Mouse (Mus musculus) E14TG2a.4 (cell line): ENCODE results near the gene Klk1b8.
"Not testable (repeated sequence)": the region's sequence is repeated elsewhere in the genome, so short reads cannot be mapped to it uniquely, and the experiment has no call there.

ENCODE experiments used
- H3K27me3 ChIP-seq: 2 replicates; pipeline ENCODE4 v1.6.1; 2014; ENCODE audit warnings: low read length, control low read depth; ENCODE audit not compliant: insufficient read depth
- H3K36me3 ChIP-seq: 2 replicates; pipeline ENCODE4 v1.6.1; 2014; ENCODE audit warnings: low read length, control low read depth; ENCODE audit not compliant: insufficient read depth
- H3K4me1 ChIP-seq: replicated peaks from 2 replicates; pipeline ENCODE4 v1.6.1; 2014; ENCODE audit warnings: low read depth, low read length, control low read depth
- H3K4me3 ChIP-seq: replicated peaks from 2 replicates; pipeline ENCODE4 v1.5.1; 2014; ENCODE audit warnings: mild to moderate bottlenecking, low read length
- H3K9me3 ChIP-seq: 2 replicates; pipeline ENCODE4 v1.6.1; 2014; ENCODE audit warnings: low read length, control low read depth
- CTCF ChIP-seq: conservative IDR thresholded peaks from 2 replicates; pipeline ENCODE4 v1.5.1; 2014; ENCODE audit warnings: low read length
- NANOG ChIP-seq: IDR thresholded peaks from 2 replicates; pipeline ENCODE4 v1.6.1; 2014; ENCODE audit warnings: borderline replicate concordance, low read length, mixed read lengths
- POU5F1 ChIP-seq: IDR thresholded peaks from 2 replicates; pipeline ENCODE4 v1.6.1; 2014; ENCODE audit warnings: low read length, borderline replicate concordance

Gene Klk1b8

DNA sequence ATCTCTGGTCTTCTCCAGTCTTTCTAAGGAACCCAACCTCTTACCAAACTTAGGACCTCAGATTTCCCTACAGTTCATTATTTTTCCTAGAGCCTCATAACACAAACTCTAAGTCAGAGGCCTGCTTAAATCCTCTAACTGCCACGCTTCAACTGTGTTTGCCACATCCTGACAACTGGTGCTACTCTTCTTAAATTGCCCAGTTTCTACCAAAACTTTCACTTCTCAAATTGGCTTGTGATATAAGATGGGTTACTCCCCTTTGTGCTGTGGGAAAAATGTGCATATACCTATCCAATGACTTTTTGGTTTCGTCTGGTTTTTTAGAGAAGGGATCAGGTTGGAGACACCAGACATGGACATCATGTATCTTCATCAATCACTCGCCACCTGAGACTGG, 16.6 kb downstream of the Klk1b8 start:
- no peaks in the 10 kb centered on the region for H3K4me1 ChIP-seq
- H3K9me3 ChIP-seq, result no peaks in the 10 kb centered on the region
- H3K4me3 ChIP-seq, result no peak overlapping the region
- TF ChIP-seq NANOG (no peak), CTCF (no peak), POU5F1 (no peak)
- no peaks in the 10 kb centered on the region for H3K27me3 ChIP-seq
- no peaks in the 10 kb centered on the region for H3K36me3 ChIP-seq

DNA sequence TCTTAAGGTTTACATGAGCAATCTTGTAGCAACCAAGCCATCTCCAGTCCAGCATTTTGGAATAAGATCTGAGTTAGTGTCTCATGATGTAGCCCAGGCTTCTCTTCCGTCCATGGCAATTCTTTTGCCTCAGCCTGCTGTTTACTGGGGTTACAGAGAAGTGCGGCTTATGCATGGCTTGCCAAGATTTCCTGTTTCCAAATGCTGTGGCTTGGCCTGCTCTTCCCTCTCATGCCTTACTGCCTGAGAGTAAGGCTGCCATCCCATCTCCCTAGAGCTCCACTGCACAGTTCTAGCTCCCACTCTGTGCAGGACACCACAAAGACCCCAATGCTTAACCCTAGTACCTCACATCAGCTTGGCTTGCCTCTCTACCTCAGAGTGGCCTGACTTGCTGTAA, 17.1 kb downstream of the Klk1b8 start:
- TF ChIP-seq POU5F1 (no peak), CTCF (no peak), NANOG (no peak)
- Histone ChIP-seq H3K4me3 (no peak overlapping the region), H3K36me3 (no peaks in the 10 kb centered on the region), H3K9me3 (no peaks in the 10 kb centered on the region), H3K4me1 (no peaks in the 10 kb centered on the region), H3K27me3 (no peaks in the 10 kb centered on the region)

DNA sequence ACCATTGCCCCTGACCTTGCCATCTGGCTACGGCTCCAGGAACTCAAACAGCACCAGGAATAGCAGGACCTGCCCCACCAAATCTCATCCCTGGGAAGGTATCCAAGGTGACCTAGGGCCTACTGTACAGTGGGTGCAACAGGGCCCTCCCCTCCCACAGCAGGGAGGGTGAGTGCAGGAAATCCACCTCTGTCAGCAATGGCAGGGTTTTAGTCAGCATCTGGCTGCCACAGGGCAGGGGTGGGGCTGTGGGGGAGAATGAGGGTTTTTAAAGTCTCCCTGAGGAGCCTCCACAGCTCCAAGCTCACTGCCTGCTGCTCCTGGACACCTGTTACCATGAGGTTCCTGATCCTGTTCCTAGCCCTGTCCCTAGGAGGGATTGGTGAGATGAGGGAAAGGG, 25.3 kb downstream of the Klk1b8 start, which contains the start of gene Klk1b9:
Klk1b9 (plus strand) TSS at position 301 of the 400 bp plus-strand sequence.
- not testable (repeated sequence) for H3K4me1 ChIP-seq, H3K4me3 ChIP-seq, H3K27me3 ChIP-seq, H3K36me3 ChIP-seq
- H3K9me3 ChIP-seq, result peaks cover 13% of the 10 kb centered on the region

DNA sequence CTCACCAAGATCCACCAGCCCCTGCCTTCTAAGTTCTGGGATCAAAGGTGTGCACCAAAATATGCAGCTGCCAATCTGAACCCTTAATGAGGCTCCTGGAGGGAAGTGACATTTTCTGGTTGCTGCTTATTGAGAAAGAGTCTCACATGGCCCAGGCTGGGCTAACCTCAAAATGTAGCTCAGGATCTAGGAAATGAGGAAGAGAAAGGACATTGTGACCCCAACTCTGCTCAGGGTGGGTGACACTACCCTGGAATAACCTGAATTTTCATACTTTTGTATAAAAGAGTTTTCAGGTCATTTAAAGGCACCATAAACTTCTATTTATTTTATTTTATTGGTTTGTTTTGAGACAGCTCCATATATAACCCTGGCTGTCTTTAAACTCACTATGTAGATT, 35.2 kb downstream of the Klk1b8 start:
- Histone ChIP-seq H3K9me3 (no peaks in the 10 kb centered on the region), H3K27me3 (no peaks in the 10 kb centered on the region), H3K36me3 (no peaks in the 10 kb centered on the region), H3K4me1 (0 out of 2 replicates have a peak, but pooled peaks cover 4% of the 10 kb centered on the region), H3K4me3 (no peak overlapping the region)
- no peak for TF ChIP-seq POU5F1
- no peak for TF ChIP-seq CTCF
- TF ChIP-seq NANOG, result no peak

DNA sequence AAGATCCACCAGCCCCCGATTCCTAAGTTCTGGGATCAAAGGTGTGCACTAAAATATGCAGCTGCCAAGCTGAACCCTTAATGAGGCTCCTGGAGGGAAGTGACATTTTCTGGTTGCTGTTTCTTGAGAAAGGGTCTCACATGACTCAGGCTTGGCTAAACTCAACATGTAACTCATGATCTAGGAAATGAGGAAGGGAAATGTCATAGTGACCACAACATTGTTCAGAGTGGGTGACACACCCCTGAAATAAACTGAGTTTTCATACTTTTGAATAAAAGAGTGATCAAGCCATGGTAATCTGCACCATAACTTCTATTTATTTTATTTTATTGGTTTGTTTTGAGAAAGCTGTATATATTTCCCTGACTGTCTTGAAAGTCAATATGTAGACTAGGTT, 44.4 kb downstream of the Klk1b8 start:
- not testable (repeated sequence) for H3K36me3 ChIP-seq, H3K4me3 ChIP-seq, H3K4me1 ChIP-seq, H3K27me3 ChIP-seq, H3K9me3 ChIP-seq

DNA sequence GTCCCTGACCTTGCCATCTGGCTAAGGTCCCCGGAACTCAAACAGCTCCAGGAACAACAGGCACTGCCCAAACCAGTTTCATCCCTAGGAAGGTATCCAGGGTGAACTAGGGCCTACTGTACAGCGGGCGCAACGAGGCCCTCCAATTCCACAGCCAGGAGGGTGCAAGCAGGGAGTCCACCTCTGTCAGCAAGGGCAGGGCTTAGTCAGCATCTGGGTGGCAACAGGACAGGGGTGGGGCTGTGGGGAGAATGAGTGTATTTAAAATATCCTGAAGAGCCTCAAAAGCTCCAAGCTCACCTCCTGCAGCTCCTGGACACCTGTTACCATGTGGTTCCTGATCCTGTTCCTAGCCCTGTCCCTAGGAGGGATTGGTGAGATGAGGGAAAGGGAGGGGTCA, 45.1 kb downstream of the Klk1b8 start, which contains the start of gene Klk1b11:
Klk1b11 (plus strand) TSS at position 301 of the 400 bp plus-strand sequence.
- not testable (repeated sequence) for H3K9me3 ChIP-seq, H3K27me3 ChIP-seq, H3K36me3 ChIP-seq, H3K4me3 ChIP-seq, H3K4me1 ChIP-seq
